Mouse (Mus musculus): ENCODE results near the gene Ppip5k2.

DNA sequence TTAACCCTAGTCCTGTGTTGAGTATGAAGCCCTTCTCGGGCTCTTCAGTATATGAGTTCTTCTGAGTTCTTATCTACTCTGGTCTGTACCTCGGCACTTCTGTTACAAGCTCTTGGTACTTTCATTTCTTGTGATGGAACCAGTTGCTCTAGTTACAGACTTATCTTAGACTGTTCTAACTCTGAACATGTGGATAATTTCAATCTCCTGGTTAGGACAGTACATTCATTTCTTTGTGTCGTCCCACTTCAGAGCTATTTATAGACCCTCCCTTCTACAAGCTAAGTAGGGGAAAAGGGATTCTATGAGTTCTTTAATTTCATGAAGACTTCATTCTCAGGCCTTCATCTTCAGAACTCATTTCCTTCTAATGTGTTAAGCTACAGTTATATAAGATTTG is 17.5 kb upstream of the Ppip5k2 start:
- no peak for TF ChIP-seq EP300 (optimal IDR thresholded peaks at IDR 0.05)
- TF ChIP-seq CTCF (IDR thresholded peaks at IDR 0.05; ENCODE audit: low read depth) = no peak
